Mouse (Mus musculus) ES-Bruce4 (cell line): ENCODE measurements around the gene Naa40. TPM values are rescaled to one million over a fixed set of nuclear protein-coding genes. Genes with fewer than 3 reads are reported as not detected.
A peak's percentile ranks its signal among the peaks of the same experiment; 100 is the strongest.

Experiments used
- H3K27ac ChIP-seq: 2 replicates; pipeline ENCODE4 v1.5.1; 2012; ENCODE audit warnings: low read length, inconsistent platforms; ENCODE audit not compliant: insufficient read depth
- H3K27me3 ChIP-seq: 2 replicates; pipeline ENCODE4 v1.6.1; 2012; ENCODE audit warnings: mild to moderate bottlenecking, low read length, inconsistent platforms; ENCODE audit not compliant: control insufficient read depth, poor library complexity, insufficient read depth, severe bottlenecking
- H3K36me3 ChIP-seq: 2 replicates; pipeline ENCODE4 v1.6.1; 2012; ENCODE audit warnings: inconsistent platforms, mild to moderate bottlenecking, low read length, moderate library complexity; ENCODE audit not compliant: control insufficient read depth, poor library complexity, insufficient read depth, severe bottlenecking
- H3K4me1 ChIP-seq: one replicate; pipeline ENCODE4 v1.8.1; 2011; ENCODE audit warnings: low read length; ENCODE audit not compliant: control insufficient read depth, insufficient read depth
- H3K4me3 ChIP-seq: 2 replicates; pipeline ENCODE4 v1.5.1; 2011; ENCODE audit warnings: low read depth, mild to moderate bottlenecking, low read length
- H3K9ac ChIP-seq: 2 replicates; pipeline ENCODE4 v1.6.1; 2012; ENCODE audit warnings: low read depth, mild to moderate bottlenecking, inconsistent platforms; ENCODE audit not compliant: poor library complexity, severe bottlenecking
- H3K9me3 ChIP-seq: replicated peaks from 2 replicates; pipeline ENCODE4 v1.6.1; 2012; ENCODE audit warnings: mild to moderate bottlenecking, low read length, inconsistent platforms; ENCODE audit not compliant: control insufficient read depth, poor library complexity, insufficient read depth, severe bottlenecking
- CTCF ChIP-seq: IDR thresholded peaks from one replicate; pipeline ENCODE4 v1.8.1; 2011; ENCODE audit warnings: low read depth, low read length
- EP300 ChIP-seq: IDR thresholded peaks from 2 replicates; pipeline ENCODE4 v1.6.1; 2011; ENCODE audit warnings: low read depth, low read length; ENCODE audit not compliant: insufficient read depth
- POLR2A ChIP-seq: IDR thresholded peaks from one replicate; pipeline ENCODE4 v1.8.1; 2011; ENCODE audit warnings: low read length; ENCODE audit not compliant: insufficient read depth
- polyA plus RNA-seq: library from polyadenylated mRNA; stranded (reverse); fragments of >200 nt; gene quantifications from 2 replicates; pipeline ENCODE4 v1.2.4, GENCODE M21; 2011; ENCODE audit warnings: low read depth; ENCODE audit not compliant: missing spikeins, insufficient read depth, insufficient read length

Naa40 gene
- polyA plus RNA-seq, 1 experiment = 41.0 TPM

DNA sequence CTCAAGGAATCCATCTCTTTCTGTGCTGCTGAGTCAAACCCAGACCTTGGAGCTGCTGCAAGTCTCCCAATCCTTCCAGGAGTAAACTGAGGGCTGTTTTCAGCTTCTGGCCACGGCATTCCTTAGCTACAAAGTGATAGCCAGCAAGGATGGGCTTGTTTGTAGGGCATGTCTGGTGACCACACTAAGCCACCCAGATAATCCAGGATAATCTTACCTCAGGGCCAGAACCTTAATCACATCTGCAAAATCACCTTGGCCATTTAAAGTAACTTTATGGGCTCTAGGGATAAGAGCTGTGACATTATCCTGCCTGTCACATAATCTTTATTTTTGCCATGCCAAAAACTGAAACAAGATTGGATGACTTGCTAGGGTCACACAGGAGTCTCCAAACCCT is 28.8 kb downstream of the Naa40 start:
- no peak overlapping the region for H3K4me3 ChIP-seq
- H3K36me3 ChIP-seq = peaks cover 25% of the 10 kb centered on the region
- H3K4me1 ChIP-seq = no peaks in the 10 kb centered on the region
- no peaks in the 10 kb centered on the region for H3K9me3 ChIP-seq
- TF ChIP-seq POLR2A = no peak
- TF ChIP-seq EP300 = no peak
- TF ChIP-seq CTCF = no peak
- no peak overlapping the region for H3K9ac ChIP-seq
- no peak overlapping the region for H3K27ac ChIP-seq
- no peaks in the 10 kb centered on the region for H3K27me3 ChIP-seq

GRCm38 (mm10) chr19:7209907-7210646 is 30.9 kb downstream of the Naa40 start:
- H3K27me3 ChIP-seq = no peaks in the 10 kb centered on the region
- H3K27ac ChIP-seq = no peak overlapping the region
- TF ChIP-seq POLR2A (no peak), EP300 (no peak), CTCF (no peak)
- no peak overlapping the region for H3K4me3 ChIP-seq
- H3K36me3 ChIP-seq = peaks cover 12% of the 10 kb centered on the region
- H3K9ac ChIP-seq = no peak overlapping the region
- H3K9me3 ChIP-seq = no peaks in the 10 kb centered on the region
- no peaks in the 10 kb centered on the region for H3K4me1 ChIP-seq

- TF ChIP-seq CTCF = peak; percentile 2
- 0 out of 2 replicates have a peak, but pooled peaks have one; percentile 28 for TF ChIP-seq EP300
- peak; percentile 57 for TF ChIP-seq POLR2A
- no peaks in the 10 kb centered on the region for H3K27me3 ChIP-seq
- no peaks in the 10 kb centered on the region for H3K9me3 ChIP-seq
- H3K4me1 ChIP-seq = no peaks in the 10 kb centered on the region
- H3K27ac ChIP-seq = peak within 1 kb of the TSS; percentile 85
- peaks cover 23% of the 10 kb centered on the region for H3K36me3 ChIP-seq
- H3K9ac ChIP-seq = peak within 1 kb of the TSS; percentile 73
- H3K4me3 ChIP-seq = peak within 1 kb of the TSS; percentile 97
Observed at GRCm38 (mm10) chr19:7205753-7206736, 34.9 kb downstream of the Naa40 start, which contains the start of gene Otub1. Gene Otub1 (minus strand): TSS chr19:7206316.

DNA sequence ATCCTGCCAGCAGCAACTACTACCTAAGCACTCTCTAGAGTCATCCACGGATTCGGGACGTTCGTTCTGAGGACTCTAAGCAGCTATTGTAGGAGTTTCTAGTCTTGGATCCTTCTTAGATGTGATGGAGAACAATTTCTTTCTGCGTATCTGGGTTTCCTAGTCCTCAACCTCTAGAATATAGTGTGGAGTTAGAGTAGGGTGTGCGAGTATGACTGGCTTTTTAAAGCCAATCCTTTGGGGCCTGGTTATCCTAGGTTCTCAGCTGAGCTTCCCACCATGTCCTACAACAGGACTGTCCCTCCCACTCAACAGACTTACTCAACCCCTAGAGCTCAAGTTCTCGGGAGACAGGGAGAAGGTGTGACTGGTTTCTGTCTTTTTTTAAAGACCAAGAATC is 35.7 kb downstream of the Naa40 start:
- H3K9me3 ChIP-seq = no peaks in the 10 kb centered on the region
- no peaks in the 10 kb centered on the region for H3K4me1 ChIP-seq
- H3K4me3 ChIP-seq = peak overlapping the region; percentile 97
- H3K27me3 ChIP-seq = no peaks in the 10 kb centered on the region
- TF ChIP-seq EP300 = no peak
- no peak for TF ChIP-seq POLR2A
- no peak for TF ChIP-seq CTCF
- H3K36me3 ChIP-seq = peaks cover 30% of the 10 kb centered on the region
- H3K9ac ChIP-seq = peak overlapping the region; percentile 73
- H3K27ac ChIP-seq = peak overlapping the region; percentile 60

DNA sequence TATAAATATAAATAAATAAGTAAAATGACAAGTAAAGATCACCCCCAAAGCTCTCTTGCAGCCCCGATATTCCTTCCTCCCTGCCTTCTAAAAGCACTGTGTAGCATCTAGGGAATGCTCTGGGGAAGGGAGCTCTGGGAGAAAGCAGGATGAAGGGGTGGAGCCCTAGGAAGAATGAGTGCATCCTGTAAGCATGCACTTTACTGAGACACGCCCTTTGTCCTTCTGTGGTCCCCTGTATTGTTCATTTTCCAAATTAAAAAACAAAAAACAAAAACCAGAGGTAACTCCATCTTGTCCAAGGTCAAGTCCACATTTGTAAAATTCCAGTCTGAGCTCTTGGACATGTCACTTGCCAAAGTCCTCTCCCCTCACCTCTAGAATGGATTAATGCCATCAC is 36.1 kb downstream of the Naa40 start:
- Histone ChIP-seq H3K27me3 (no peaks in the 10 kb centered on the region), H3K4me3 (peak overlapping the region; percentile 97), H3K4me1 (no peaks in the 10 kb centered on the region), H3K36me3 (peaks cover 34% of the 10 kb centered on the region), H3K9me3 (no peaks in the 10 kb centered on the region), H3K27ac (peak overlapping the region; percentile 60; the same call in 1 of the 2 replicates), H3K9ac (peak overlapping the region; percentile 73)
- TF ChIP-seq POLR2A (no peak), EP300 (no peak), CTCF (no peak)
